ENCODE assay signal across 7 mouse cellular contexts in genomic region chr7:70349981-70350670, GRCm38 (mm10). TPM values are rescaled to one million over a fixed set of nuclear protein-coding genes. Genes with fewer than 3 reads are reported as not detected.
DNase-seq lines count a peak whose midpoint lies in the region; ATAC-seq and TF ChIP-seq lines count a peak whose summit lies in the region.

No protein-coding gene starts in this region.

- H3K36me3 ChIP-seq in forebrain, embryonic 16.5 days (ENCODE audit: control insufficient read depth, insufficient read depth), result no peaks in the 10 kb centered on the region
- peaks cover 10% of the 10 kb centered on the region for H3K36me3 ChIP-seq in limb, embryonic 14.5 days (ENCODE audit: control insufficient read depth, insufficient read depth, low read length)
- no peaks in the 10 kb centered on the region for H3K36me3 ChIP-seq in stomach, postnatal 0 days (ENCODE audit: control insufficient read depth, insufficient read depth, low read length)

- H3K9me3 ChIP-seq in forebrain, embryonic 16.5 days (ENCODE audit: control insufficient read depth, low read length), result no peaks in the 10 kb centered on the region
- H3K9me3 ChIP-seq in limb, embryonic 14.5 days (ENCODE audit: control insufficient read depth, low read length), result no peaks in the 10 kb centered on the region
- H3K9me3 ChIP-seq in stomach, postnatal 0 days (ENCODE audit: control insufficient read depth, low read length), result no peaks in the 10 kb centered on the region

- peaks cover 42% of the 10 kb centered on the region for H3K27me3 ChIP-seq in forebrain, embryonic 16.5 days (replicated peaks; ENCODE audit: control insufficient read depth, insufficient read depth, low read length)
- H3K27me3 ChIP-seq in limb, embryonic 14.5 days (ENCODE audit: control insufficient read depth, insufficient read depth, low read length), result peaks cover 30% of the 10 kb centered on the region
- no peaks in the 10 kb centered on the region for H3K27me3 ChIP-seq in stomach, postnatal 0 days (ENCODE audit: control insufficient read depth, insufficient read depth, low read length)

- no peak for TF ChIP-seq EP300 in stomach, postnatal 0 days (optimal IDR thresholded peaks at IDR 0.05)

- 3% methylated on average over 20 of the region's 20 CpGs for WGBS in forebrain, embryonic 16.5 days
- WGBS in limb, embryonic 14.5 days, result 9% methylated on average over 20 of the region's 20 CpGs
- 14% methylated on average over 20 of the region's 20 CpGs for WGBS in stomach, postnatal 0 days

- TF ChIP-seq POLR2A in limb, embryonic 14.5 days (IDR thresholded peaks at IDR 0.05; ENCODE audit: borderline replicate concordance, extremely low read depth, insufficient read depth, insufficient read length), result no peak

- peak; percentile 23 for DNase-seq in right cerebral cortex, postnatal 25 days
- DNase-seq in right cerebral cortex, postnatal 10 days (ENCODE audit: low spot score in 2 of 2), result no peak
- DNase-seq in limb, embryonic 14.5 days (ENCODE audit: low spot score), result no peak
- peak; percentile 20 for DNase-seq in stomach, postnatal 0 days (ENCODE audit: low spot score)
- DNase-seq in cerebellum, adult 9-10 months, result no peak
- DNase-seq in layer of hippocampus, adult 18-20 months (ENCODE audit: low spot score in 2 of 2), result no peak

- peak overlapping the region; percentile 66 for H3K9ac ChIP-seq in forebrain, embryonic 16.5 days (replicated peaks; ENCODE audit: low read depth, low read length)
- peak overlapping the region; percentile 84 for H3K9ac ChIP-seq in limb, embryonic 14.5 days (ENCODE audit: low read depth, low read length, severe bottlenecking)
- peak overlapping the region; percentile 86 for H3K9ac ChIP-seq in stomach, postnatal 0 days (ENCODE audit: low read length)

- H3K4me2 ChIP-seq in forebrain, embryonic 16.5 days (ENCODE audit: low read length), result peak overlapping the region; percentile 65
- peak overlapping the region; percentile 68 for H3K4me2 ChIP-seq in limb, embryonic 14.5 days (replicated peaks; ENCODE audit: low read depth, low read length, severe bottlenecking)
- peak overlapping the region; percentile 88 for H3K4me2 ChIP-seq in stomach, postnatal 0 days (replicated peaks; ENCODE audit: low read depth)

- peak overlapping the region; percentile 52 for H3K4me3 ChIP-seq in forebrain, embryonic 16.5 days (replicated peaks; ENCODE audit: low read length)
- peak overlapping the region; percentile 58 for H3K4me3 ChIP-seq in limb, embryonic 14.5 days (replicated peaks; ENCODE audit: low read length)
- peak overlapping the region; percentile 72 for H3K4me3 ChIP-seq in stomach, postnatal 0 days (ENCODE audit: low read depth, low read length)

- H3K27ac ChIP-seq in forebrain, embryonic 16.5 days (ENCODE audit: low read length), result peak overlapping the region; percentile 86
- H3K27ac ChIP-seq in limb, embryonic 14.5 days (replicated peaks; ENCODE audit: low read depth, low read length), result peak overlapping the region; percentile 93
- peak overlapping the region; percentile 96 for H3K27ac ChIP-seq in stomach, postnatal 0 days (replicated peaks)

- TF ChIP-seq CTCF in stomach, postnatal 0 days (IDR thresholded peaks at IDR 0.05; ENCODE audit: low read depth), result no peak

- H3K4me1 ChIP-seq in forebrain, embryonic 16.5 days (replicated peaks; ENCODE audit: control insufficient read depth, insufficient read depth, low read length), result peaks cover 16% of the 10 kb centered on the region
- H3K4me1 ChIP-seq in limb, embryonic 14.5 days (ENCODE audit: control insufficient read depth, insufficient read depth, low read length), result peaks cover 40% of the 10 kb centered on the region
- peaks cover 7% of the 10 kb centered on the region; the same call in 1 of the 2 replicates for H3K4me1 ChIP-seq in stomach, postnatal 0 days (replicated peaks; ENCODE audit: control insufficient read depth, insufficient read depth)

- 0 out of 2 replicates have a peak, but pooled peaks have one; percentile 14 for ATAC-seq in forebrain, embryonic 16.5 days
- ATAC-seq in limb, embryonic 14.5 days (ENCODE audit: low FRiP score, low read depth), result peak; percentile 10; the same call in 1 of the 2 replicates
- no peak for ATAC-seq in stomach, postnatal 0 days (ENCODE audit: low FRiP score, low TSS enrichment)

RNA-seq across cellular contexts. Expression of gene Nr2f2, which starts 16.4 kb away (rescaled TPM):
- polyA plus RNA-seq in forebrain, embryonic 16.5 days (2015; fragmentation: Nextera tagmentation; extraction: Ambion mirVana), result 88.4 and 90.6 TPM in 2 replicates
- polyA plus RNA-seq in limb, embryonic 14.5 days (2012; rRNA removed), result 80.2 and 134 TPM in 2 replicates
- polyA plus RNA-seq in limb, embryonic 14.5 days (2014; fragmentation: Nextera tagmentation; extraction: Ambion mirVana), result 54.7 and 60.8 TPM in 2 replicates
- 52.8 and 53.9 TPM in 2 replicates for polyA plus RNA-seq in stomach, postnatal 0 days (2015; fragmentation: Nextera tagmentation; extraction: Ambion mirVana)
- 10 to 100 TPM; 40.8 to 55.2 TPM for total RNA-seq in layer of hippocampus, adult 18-20 months (2021)

Comparison
In these comparisons a context has a peak if more than half of its experiments do, and no peak if none do; other contexts are left out.
1. DNase-seq: peak in right cerebral cortex, postnatal 25 days (single experiment) and stomach, postnatal 0 days (single experiment); none in right cerebral cortex, postnatal 10 days (0 of 2), limb, embryonic 14.5 days (single experiment), cerebellum, adult 9-10 months (single experiment) and layer of hippocampus, adult 18-20 months (0 of 2).
2. Peak in every context shown above with its lines, with median percentiles within 50 percentile points of each other: H3K27ac ChIP-seq, H3K4me2 ChIP-seq, H3K4me3 ChIP-seq and H3K9ac ChIP-seq.